Mouse (Mus musculus) bone marrow macrophage, adult 2 months (primary cell): ENCODE results near the gene Antxr2.

Experiments
- CTCF ChIP-seq: IDR thresholded peaks from 2 replicates; pipeline ENCODE4 v1.5.1; 2012; ENCODE audit warnings: low read depth, mild to moderate bottlenecking, low read length, moderate library complexity
- POLR2A ChIP-seq: IDR thresholded peaks from 2 replicates; pipeline ENCODE4 v1.6.1; 2012; ENCODE audit warnings: mild to moderate bottlenecking, low read depth, low read length, borderline replicate concordance

DNA sequence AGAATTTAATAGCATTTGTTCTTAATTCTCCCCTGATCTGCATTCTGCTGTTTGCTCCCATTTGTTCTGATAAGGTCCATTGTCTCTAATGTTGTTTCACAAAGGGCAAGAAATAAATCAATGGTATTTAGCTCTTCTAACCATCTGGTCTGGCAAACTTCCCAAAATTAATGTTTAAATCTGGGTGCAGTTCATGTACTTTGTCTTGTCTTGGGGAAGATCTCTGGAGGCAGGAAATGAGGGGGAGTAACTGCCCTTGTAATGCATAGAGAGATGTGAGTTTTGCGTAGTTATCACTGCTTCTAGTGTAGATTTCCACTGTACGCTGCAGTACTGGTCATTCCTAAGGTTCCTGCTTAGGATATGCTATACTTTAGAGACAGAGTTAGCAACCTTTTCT is 193.5 kb downstream of the Antxr2 start:
- TF ChIP-seq CTCF: no peak
- TF ChIP-seq POLR2A: no peak
